Mouse (Mus musculus) heart, adult 2 months (tissue): ENCODE data around the gene Rab12. TPM values are rescaled to one million over a fixed set of nuclear protein-coding genes. Genes with fewer than 3 reads are reported as not detected.
A peak's percentile ranks its signal among the peaks of the same experiment; 100 is the strongest.

Source experiments
- DNase-seq, 2 experiments: peaks; one replicate each; pipeline ENCODE4 v3.0.0; 2021
- H3K27ac ChIP-seq: fragments of 200-600 bp; 2 replicates; pipeline ENCODE4 v1.8.1; 2022
- H3K27me3 ChIP-seq: fragments of 200-500 bp; 2 replicates; pipeline ENCODE4 v1.6.1; 2012; ENCODE audit warnings: mild to moderate bottlenecking, low read length, inconsistent platforms, mixed read lengths; ENCODE audit not compliant: control insufficient read depth, insufficient read depth
- H3K36me3 ChIP-seq: fragments of 200-500 bp; 2 replicates; pipeline ENCODE4 v1.6.1; 2012; ENCODE audit warnings: low read length, inconsistent platforms; ENCODE audit not compliant: control insufficient read depth, insufficient read depth
- H3K4me1 ChIP-seq: fragments of 200-500 bp; 2 replicates; pipeline ENCODE4 v1.6.1; 2011; ENCODE audit warnings: low read length; ENCODE audit not compliant: control insufficient read depth, insufficient read depth
- H3K4me3 ChIP-seq: fragments of 200-600 bp; 2 replicates; pipeline ENCODE4 v1.8.1; 2022
- H3K79me2 ChIP-seq: fragments of 200-500 bp; replicated peaks from 2 replicates; pipeline ENCODE4 v1.6.1; 2012; ENCODE audit warnings: mild to moderate bottlenecking, inconsistent platforms, low read length, moderate library complexity, mixed read lengths; ENCODE audit not compliant: control insufficient read depth, insufficient read depth
- H3K9ac ChIP-seq: fragments of 200-500 bp; 2 replicates; pipeline ENCODE4 v1.6.1; 2012; ENCODE audit warnings: low read depth, mild to moderate bottlenecking, control low read depth, inconsistent platforms, low read length, mixed read lengths
- CTCF ChIP-seq: fragments of 200-600 bp; IDR thresholded peaks from 2 replicates; pipeline ENCODE4 v1.8.1; 2022; ENCODE audit warnings: antibody characterized with exemption, mild to moderate bottlenecking, moderate library complexity
- EP300 ChIP-seq: fragments of 200-500 bp; IDR thresholded peaks from 2 replicates; pipeline ENCODE4 v1.6.1; 2011; ENCODE audit warnings: low read depth, low read length, control low read depth; ENCODE audit not compliant: insufficient read depth
- POLR2A ChIP-seq: fragments of 200-500 bp; IDR thresholded peaks from 2 replicates; pipeline ENCODE4 v1.6.1; 2011; ENCODE audit warnings: mild to moderate bottlenecking, low read depth, low read length, control low read depth; ENCODE audit not compliant: insufficient read depth
- WGBS: fragments of 180-500 bp; shearing (Covaris S2); methylation state at CpG from one replicate; pipeline ENCODE4 v1.1.7; 2018; 5-methylcytosine and 5-hydroxymethylcytosine counted together
- intact Hi-C: fragments of 180-260 bp; cut with DNase I; formaldehyde crosslinking; loops from one replicate; pipeline ENCODE4 v1.15.1; 2025
- polyA plus RNA-seq: library from polyadenylated mRNA; depleted of rRNA; stranded (reverse); fragments of >200 nt; gene quantifications from 2 replicates; pipeline ENCODE4 v1.2.3, GENCODE M21; 2012
- total RNA-seq, 2 experiments: library from RNA; stranded (reverse); gene quantifications; 2 replicates each; pipeline ENCODE4 v1.2.3; 2021

Gene Rab12
- total and polyA plus RNA-seq, 3 experiments = 79.7 to 238 (median 206) TPM

- Histone ChIP-seq H3K4me1 (no peaks in the 10 kb centered on the region), H3K27me3 (no peaks in the 10 kb centered on the region; the same call in 1 of the 2 replicates), H3K4me3 (no peak overlapping the region), H3K79me2 (no peaks in the 10 kb centered on the region), H3K9ac (no peak overlapping the region), H3K36me3 (no peaks in the 10 kb centered on the region), H3K27ac (no peak overlapping the region)
- no peak for DNase-seq
- intact Hi-C loops = no loop called here
- WGBS = 59% methylated on average over 17 of the region's 17 CpGs
- TF ChIP-seq EP300 (no peak), POLR2A (no peak), CTCF (no peak)
Observed at GRCm38 (mm10) chr17:66480491-66481278, 38.8 kb downstream of the Rab12 start.

- Histone ChIP-seq H3K4me1 (no peaks in the 10 kb centered on the region), H3K79me2 (no peaks in the 10 kb centered on the region), H3K27ac (no peak overlapping the region), H3K9ac (no peak overlapping the region), H3K4me3 (no peak overlapping the region), H3K27me3 (no peaks in the 10 kb centered on the region; the same call in 1 of the 2 replicates), H3K36me3 (no peaks in the 10 kb centered on the region)
- 28% methylated on average over 21 of the region's 21 CpGs for WGBS
- peak; percentile 29 to 31 for DNase-seq
- intact Hi-C loops = no loop called here
- TF ChIP-seq CTCF (no peak), EP300 (no peak), POLR2A (no peak)
Observed at GRCm38 (mm10) chr17:66479813-66480490, 39.6 kb downstream of the Rab12 start.

- Histone ChIP-seq H3K27me3 (no peaks in the 10 kb centered on the region; the same call in 1 of the 2 replicates), H3K79me2 (no peaks in the 10 kb centered on the region), H3K27ac (no peak overlapping the region), H3K36me3 (no peaks in the 10 kb centered on the region), H3K9ac (no peak overlapping the region), H3K4me1 (no peaks in the 10 kb centered on the region), H3K4me3 (no peak overlapping the region)
- TF ChIP-seq EP300 (no peak), CTCF (no peak)
- intact Hi-C loops = no loop called here
- WGBS = 43% methylated on average over 13 of the region's 13 CpGs
- DNase-seq = peak; percentile 18 to 37
Observed at GRCm38 (mm10) chr17:66479311-66479710, 40.2 kb downstream of the Rab12 start.

DNA sequence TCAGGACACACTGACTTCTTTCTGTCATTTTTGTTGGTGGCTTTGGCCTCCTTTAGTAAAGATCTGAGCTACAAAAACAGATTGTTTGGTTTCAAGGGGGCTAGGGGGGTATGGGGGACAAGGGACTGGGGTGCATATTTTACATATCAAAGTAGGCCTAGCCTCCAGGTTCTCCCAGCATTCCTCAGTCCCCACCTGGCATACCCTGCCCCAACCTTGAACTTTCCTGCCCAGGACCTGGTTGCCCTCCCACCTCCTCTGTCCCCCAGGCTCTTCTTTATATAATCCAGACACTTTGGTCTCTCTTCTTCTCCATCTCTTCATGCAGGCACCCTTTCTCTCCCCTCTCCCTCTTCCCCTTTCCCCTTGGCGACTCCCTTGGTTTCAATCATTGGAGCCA, 46.3 kb downstream of the Rab12 start:
- H3K27ac ChIP-seq = no peak overlapping the region
- TF ChIP-seq CTCF = no peak
- H3K4me3 ChIP-seq = no peak overlapping the region
- intact Hi-C loops = loop anchor here (5.0 kb wide), 1 partner anchor 316 kb away; no protein-coding TSS in a partner anchor
- no peak overlapping the region for H3K9ac ChIP-seq
- WGBS = 95% methylated on average over 1 of the region's 1 CpGs
- DNase-seq = no peak
- no peaks in the 10 kb centered on the region; the same call in 1 of the 2 replicates for H3K4me1 ChIP-seq
- no peaks in the 10 kb centered on the region for H3K36me3 ChIP-seq
- H3K79me2 ChIP-seq = no peaks in the 10 kb centered on the region
- no peaks in the 10 kb centered on the region for H3K27me3 ChIP-seq

GRCm38 (mm10) chr17:66471775-66472174, 47.8 kb downstream of the Rab12 start:
- Histone ChIP-seq H3K4me1 (no peaks in the 10 kb centered on the region; the same call in 1 of the 2 replicates), H3K27ac (no peak overlapping the region), H3K9ac (no peak overlapping the region), H3K4me3 (no peak overlapping the region), H3K27me3 (no peaks in the 10 kb centered on the region), H3K36me3 (no peaks in the 10 kb centered on the region), H3K79me2 (no peaks in the 10 kb centered on the region)
- TF ChIP-seq POLR2A (no peak), EP300 (no peak), CTCF (no peak)
- WGBS = 70% methylated on average over 5 of the region's 5 CpGs
- DNase-seq = no peak
- intact Hi-C loops = loop anchor here (5.0 kb wide), 1 partner anchor 314 kb away; no protein-coding TSS in a partner anchor

- no peak overlapping the region for H3K27ac ChIP-seq
- no peak for TF ChIP-seq CTCF
- no peak for TF ChIP-seq EP300
- no peak for TF ChIP-seq POLR2A
- H3K9ac ChIP-seq = no peak overlapping the region
- no peaks in the 10 kb centered on the region for H3K27me3 ChIP-seq
- no peak for DNase-seq
- WGBS = 71% methylated on average over 4 of the region's 4 CpGs
- H3K4me1 ChIP-seq = no peaks in the 10 kb centered on the region; the same call in 1 of the 2 replicates
- H3K79me2 ChIP-seq = no peaks in the 10 kb centered on the region
- no peak overlapping the region for H3K4me3 ChIP-seq
- intact Hi-C loops = loop anchor here (5.0 kb wide), 1 partner anchor 314 kb away; no protein-coding TSS in a partner anchor
- no peaks in the 10 kb centered on the region for H3K36me3 ChIP-seq
Observed at GRCm38 (mm10) chr17:66471252-66471651, 48.3 kb downstream of the Rab12 start.
